Mouse (Mus musculus) thymus, adult 2 months (tissue): Measurements from ENCODE around the gene Nt5m.

Experiments used
- CTCF ChIP-seq: fragments of 200-500 bp; IDR thresholded peaks from 2 replicates; pipeline ENCODE4 v1.5.1; 2012; ENCODE audit warnings: mild to moderate bottlenecking, control low read depth, low read length, moderate library complexity, borderline replicate concordance; ENCODE audit not compliant: control insufficient read depth, poor library complexity, insufficient read depth; ENCODE audit errors: extremely low read depth
- POLR2A ChIP-seq: fragments of 200-500 bp; IDR thresholded peaks from 2 replicates; pipeline ENCODE4 v1.6.1; 2012; ENCODE audit warnings: mild to moderate bottlenecking, low read length, control low read depth, moderate library complexity; ENCODE audit not compliant: control insufficient read depth, poor library complexity, insufficient read depth; ENCODE audit errors: extremely low read depth

DNA sequence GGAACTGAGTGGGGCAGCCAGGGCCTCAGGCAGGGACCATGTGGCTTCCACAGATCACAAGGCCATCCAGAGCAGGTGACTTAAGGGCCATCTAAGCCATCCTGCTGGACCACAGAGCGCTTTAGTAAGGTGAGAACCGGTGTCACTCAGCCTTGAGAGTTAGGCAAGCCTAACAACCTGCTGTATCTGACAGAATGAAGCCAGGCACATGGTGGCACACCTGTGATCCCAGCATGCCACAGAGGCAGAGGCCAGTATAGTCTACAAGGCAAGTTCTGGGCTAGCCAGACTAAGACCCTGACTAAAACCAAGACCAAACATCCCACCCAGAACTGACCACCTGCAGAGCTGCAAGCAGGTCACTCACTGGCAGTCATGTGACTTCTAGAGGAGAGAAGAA is 33.6 kb upstream of the Nt5m start:
- TF ChIP-seq CTCF = no peak
- TF ChIP-seq POLR2A = no peak
